Mouse (Mus musculus): ENCODE results near the gene Olfr791.

DNA sequence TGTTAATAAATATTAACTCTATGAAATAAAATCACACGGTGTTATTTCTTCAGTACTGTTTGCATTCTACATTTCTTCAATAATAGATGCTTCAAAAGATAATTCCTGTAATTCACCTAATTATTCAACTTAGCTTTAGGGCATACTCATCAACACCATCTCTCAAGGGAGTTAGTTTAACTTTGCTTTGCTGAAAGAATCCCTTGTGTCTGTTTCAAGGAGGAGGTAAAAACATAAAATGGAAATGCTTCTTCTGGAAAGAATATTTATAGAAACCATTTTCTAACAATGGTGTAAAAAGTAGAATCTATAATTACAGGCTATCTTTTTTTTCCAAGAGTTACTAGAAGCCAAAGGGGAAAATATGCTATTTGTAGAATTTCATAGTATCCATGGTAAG, 17.3 kb downstream of the Olfr791 start, which contains the start of gene Olfr792:
- no peak for TF ChIP-seq POLR2A (IDR thresholded peaks at IDR 0.05; ENCODE audit: extremely low read depth, insufficient read depth, low read length)
- no peak for TF ChIP-seq CTCF (IDR thresholded peaks at IDR 0.05; ENCODE audit: extremely low read depth, insufficient read depth, low read length)

Measured in cortical plate, adult 2 months (tissue).